Mouse (Mus musculus) ES-E14 (cell line): Measurements from ENCODE around the gene Ewsr1.

Source experiments
- CHD2 ChIP-seq: IDR thresholded peaks from 2 replicates; pipeline ENCODE4 v1.6.1; 2014; ENCODE audit warnings: mild to moderate bottlenecking, low read depth, low read length, inconsistent platforms
- HCFC1 ChIP-seq: IDR thresholded peaks from 2 replicates; pipeline ENCODE4 v1.6.1; 2012; ENCODE audit warnings: low read length, inconsistent platforms, borderline replicate concordance; ENCODE audit not compliant: insufficient read depth
- MAFK ChIP-seq: IDR thresholded peaks from 2 replicates; pipeline ENCODE4 v1.6.1; 2014; ENCODE audit warnings: mild to moderate bottlenecking, low read depth, low read length, inconsistent platforms; ENCODE audit not compliant: insufficient read depth
- ZC3H11A ChIP-seq: IDR thresholded peaks from 2 replicates; pipeline ENCODE4 v1.6.1; 2012; ENCODE audit warnings: low read depth, mild to moderate bottlenecking, inconsistent platforms, low read length, borderline replicate concordance
- ZNF384 ChIP-seq: IDR thresholded peaks from 2 replicates; pipeline ENCODE4 v1.6.1; 2012; ENCODE audit warnings: low read depth, low read length, inconsistent platforms

DNA sequence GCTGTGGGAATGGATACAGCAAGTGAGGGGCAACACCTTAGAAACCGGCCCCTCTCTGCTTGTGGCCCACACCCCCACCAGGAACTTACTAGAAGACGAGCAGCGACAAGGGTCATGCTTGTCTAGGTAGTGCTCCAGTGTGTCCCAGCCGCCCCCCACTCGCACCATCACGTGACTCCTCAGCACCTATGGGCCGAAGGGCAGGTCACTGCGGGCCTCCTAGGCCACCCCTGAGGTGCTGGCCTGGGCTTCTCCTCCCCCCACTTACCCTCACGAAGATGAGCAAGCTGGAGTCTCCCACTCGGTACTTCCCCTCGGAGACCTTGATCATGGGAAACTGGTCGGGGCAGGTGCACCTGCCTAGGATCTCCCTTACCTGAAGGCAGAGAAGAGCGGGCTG lies 36.7 kb downstream of the Ewsr1 start:
- TF ChIP-seq MAFK: no peak
- no peak for TF ChIP-seq CHD2
- TF ChIP-seq ZNF384: no peak
- no peak for TF ChIP-seq ZC3H11A
- no peak for TF ChIP-seq HCFC1
